Mouse (Mus musculus): ENCODE data around the gene Ctsk.

Gene Ctsk

DNA sequence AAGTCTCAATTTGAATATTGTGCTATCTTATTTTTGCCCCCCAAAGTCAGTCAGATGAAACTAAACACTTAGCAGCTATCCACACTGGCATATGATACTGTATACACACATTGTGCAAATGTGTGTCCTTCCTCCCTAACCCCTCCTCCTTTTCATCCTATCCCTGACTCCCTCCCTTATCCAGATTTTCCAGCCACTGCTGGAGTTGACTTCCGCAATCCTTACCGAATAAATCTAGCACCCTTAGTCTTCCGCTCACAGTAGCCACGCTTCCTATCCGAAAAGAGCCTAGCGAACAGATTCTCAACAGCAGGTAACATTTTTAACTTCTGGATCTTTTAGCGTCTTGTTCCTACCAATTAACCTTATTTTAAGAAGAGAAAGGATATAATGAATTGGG, at the start of gene Ctsk:
Gene Ctsk, plus strand, starts transcription at position 233 of the 400 bp plus-strand sequence.
- no peak for DNase-seq

- DNase-seq = peak; percentile 61
Measured at GRCm38 (mm10) chr3:95450408-95450807, 48.6 kb upstream of the Ctsk start.

DNA sequence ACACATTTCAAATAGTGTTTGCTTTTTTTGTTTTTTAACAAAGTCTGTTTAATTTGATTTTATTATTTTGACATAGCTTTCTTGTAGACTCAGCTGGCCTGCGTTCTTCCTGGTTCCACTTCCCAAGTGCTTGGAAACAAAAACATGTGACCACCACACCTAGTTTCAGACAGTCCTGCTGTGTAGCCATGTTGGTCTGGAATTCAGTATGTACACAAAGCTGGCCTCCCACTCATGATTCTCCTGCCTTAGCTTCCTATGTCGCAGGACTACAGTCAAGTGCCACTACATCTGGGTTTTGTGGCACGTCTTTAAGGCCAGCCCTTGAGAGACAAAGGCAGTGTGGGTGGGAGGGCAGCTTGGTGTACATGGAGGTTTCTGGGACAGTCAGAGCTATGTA, 48.1 kb upstream of the Ctsk start:
- no peak for DNase-seq

- no peak for DNase-seq
Measured at GRCm38 (mm10) chr3:95456367-95456766, 42.7 kb upstream of the Ctsk start.

DNA sequence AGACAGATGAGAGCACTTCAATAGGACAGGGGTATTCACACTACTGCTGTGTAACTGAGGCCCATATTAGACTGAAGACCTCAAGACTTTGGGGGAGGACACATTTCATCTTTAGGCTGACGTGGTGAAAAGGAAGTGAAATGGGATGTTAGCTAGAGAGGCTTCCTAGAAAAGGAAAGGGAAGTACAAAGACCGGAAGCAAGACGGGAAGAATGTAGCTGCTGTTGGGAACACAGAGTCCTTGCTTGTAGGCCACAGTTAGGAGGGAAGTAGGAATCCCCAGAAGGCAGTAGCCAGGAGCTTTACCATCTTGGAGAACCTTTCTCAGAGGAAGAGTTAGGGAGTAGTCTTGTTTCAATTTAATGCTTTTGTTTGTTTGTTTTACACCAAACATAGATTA, 41.3 kb upstream of the Ctsk start:
- no peak for DNase-seq

DNA sequence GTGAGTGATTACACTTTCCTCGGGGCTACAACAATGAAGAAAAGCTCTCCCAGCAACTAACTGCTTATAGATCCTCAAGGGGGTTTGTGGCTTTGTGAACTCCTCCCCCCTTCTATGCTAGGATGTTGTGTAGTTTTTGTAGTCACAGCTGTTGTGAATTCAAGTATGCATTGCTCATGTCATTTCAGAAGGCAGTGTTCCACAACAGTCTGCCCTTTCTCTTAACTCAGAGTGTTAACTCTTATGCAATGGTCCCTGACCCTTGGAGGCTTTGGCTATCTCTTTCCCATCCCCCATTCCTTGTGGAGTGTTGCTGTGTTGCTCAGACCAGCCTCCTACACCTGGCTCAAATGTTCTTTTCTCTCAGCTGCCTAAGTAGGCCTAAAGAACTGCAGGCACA, 39.7 kb upstream of the Ctsk start:
- no peak for DNase-seq

DNA sequence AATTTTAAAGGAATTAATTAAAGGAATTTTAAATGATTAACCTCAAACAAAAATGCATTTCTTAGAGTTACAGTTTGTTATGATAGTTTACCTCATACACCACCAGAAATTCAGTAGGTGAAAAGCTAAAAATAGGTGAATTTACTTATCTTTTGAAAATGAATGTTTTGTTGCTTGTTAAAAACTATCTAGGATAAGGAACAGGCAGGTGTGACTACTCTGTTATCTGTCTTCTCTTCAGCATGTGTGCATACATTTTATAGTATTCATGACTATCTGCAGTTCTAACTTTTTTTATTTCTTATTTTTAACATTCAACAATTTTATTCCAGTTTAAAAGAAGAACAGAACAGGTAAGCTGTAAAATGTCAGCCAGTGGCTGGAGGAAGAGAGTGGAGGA, 35.2 kb upstream of the Ctsk start:
- no peak for DNase-seq

DNA sequence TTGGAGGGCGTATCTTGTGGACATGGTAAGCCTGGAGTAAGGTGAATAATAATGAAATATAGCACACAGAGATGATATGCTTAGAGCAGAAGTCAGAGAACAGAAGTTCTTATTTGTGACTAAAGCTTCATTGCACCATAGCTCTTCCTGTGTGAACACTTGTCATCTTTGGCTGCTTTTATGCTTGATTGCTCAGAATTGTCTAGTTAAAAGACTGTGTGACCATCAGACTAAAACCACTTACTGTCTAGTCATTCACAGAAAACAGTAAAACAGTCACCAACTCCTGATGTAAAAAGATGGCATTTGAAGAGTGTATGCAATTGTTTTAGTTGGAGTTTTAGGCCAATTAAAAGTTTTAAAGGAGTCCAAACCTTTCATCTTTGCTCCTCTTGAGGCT, 20.1 kb upstream of the Ctsk start:
- DNase-seq = no peak

DNA sequence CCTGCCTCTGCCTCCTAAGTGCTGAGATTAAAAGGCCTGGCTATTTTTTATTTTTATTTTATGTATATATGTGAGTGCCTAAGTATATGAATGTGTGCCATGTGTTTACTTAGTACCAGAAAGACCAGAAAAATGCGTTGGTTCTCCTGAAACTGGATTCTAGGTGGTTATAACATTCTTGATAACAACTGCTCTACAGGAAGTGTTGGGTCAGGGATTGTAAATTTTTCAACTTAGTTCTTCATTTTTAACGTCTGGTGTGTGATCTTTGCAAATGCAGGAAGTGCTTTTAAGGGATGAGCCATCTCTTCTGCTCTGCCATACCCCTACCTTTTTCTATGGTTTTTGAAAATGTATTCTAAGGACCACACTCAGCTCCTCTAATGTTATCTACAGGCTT, 12.6 kb upstream of the Ctsk start:
- no peak for DNase-seq

DNA sequence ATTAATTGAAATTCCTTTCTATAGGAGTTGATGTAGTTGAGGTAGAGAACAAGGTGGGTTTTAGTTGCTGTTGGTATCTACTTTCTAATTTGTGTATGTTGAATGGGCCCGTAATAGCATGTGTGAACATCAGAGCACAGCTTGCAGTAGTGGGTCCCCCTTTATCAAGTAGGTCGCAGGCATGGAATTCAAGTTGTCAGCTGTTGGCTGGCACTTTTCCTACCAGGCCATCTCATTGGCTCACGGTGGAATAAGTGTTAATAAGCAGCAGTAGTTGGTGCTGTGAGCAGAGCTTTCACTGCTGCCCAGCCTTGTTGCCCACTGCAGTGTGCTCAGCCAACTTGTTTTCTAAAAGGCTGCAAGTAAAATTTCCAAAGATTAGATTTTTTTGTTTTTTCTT, 10.4 kb upstream of the Ctsk start:
- no peak for DNase-seq

GRCm38 (mm10) chr3:95490238-95490637, 8.8 kb upstream of the Ctsk start:
- no peak for DNase-seq

- peak; percentile 68 for DNase-seq
Measured at GRCm38 (mm10) chr3:95494342-95494741, 4.7 kb upstream of the Ctsk start.

DNA sequence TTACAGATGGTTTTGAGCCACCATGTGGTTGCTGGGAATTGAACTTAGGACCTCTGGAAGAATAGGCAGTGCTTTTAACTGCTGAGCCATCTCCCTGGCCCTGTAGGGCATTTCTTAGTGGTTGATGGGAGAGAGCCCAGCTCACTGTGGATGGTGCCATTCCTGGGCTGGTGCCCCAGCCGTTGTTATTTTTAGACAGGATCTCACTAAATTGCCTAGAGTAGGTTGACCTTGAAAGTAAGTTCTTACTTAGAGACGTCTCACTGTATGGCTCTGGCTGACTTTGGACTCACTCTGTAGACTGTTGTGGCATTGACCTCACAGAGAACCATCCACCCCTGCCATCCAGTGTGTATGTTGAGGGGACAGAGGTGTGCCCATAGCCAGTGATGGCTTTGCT, 827 bp upstream of the Ctsk start:
- no peak for DNase-seq

DNA sequence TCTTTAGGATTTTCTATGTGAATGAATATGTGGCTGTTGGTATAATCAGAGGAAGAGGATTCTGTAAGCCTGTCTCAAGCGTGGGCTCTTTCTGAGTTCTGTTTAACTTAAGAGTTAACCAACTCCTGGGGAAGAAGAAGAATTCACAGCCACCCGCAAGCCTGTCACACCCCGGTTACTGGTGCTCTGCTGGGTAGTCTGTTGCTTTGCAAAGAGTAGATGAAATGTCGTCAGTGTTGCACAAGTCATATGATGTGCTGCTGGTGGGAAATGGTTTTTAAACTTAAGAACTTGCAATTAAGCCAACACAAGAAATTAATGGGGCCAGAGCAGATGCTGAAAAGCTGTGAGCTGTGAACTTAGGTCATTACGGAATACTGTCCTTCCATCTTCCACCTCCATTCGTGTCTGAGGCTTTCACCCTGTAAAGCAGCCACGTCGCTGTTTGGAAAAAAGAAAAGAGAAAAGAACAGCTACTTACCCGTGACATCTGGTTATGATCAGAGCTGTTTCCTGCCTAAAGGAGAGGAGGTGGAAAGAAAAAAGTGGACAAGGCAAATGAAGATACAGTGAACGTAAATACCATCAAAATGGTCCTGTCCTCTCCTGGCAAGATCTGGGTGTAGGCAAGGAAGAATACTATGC, 562 bp downstream of the Ctsk start:
- DNase-seq = no peak

GRCm38 (mm10) chr3:95502312-95502711, 3.3 kb downstream of the Ctsk start:
- DNase-seq = no peak

DNA sequence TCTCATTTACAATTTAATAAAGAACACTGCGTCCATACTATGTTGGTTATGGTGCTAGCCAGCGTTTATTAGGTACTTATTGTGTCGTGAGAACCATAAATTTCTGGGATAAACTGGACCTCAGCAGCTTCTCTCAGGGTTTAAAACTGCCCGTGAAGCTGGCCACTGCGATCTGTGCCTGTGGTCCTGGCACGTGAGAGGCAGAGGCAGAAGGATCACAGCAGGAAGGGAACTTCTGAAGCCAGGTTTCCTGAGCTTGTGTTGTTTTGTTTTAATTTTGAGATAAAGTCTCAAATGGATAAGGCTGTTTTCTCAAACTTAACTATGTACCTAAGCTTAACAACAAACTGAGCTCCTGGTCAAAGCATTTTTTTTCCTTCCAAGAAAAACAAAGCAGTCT, 10.3 kb downstream of the Ctsk start:
- no peak for DNase-seq

GRCm38 (mm10) chr3:95511611-95512180, 12.6 kb downstream of the Ctsk start:
- peak; percentile 55 for DNase-seq

DNA sequence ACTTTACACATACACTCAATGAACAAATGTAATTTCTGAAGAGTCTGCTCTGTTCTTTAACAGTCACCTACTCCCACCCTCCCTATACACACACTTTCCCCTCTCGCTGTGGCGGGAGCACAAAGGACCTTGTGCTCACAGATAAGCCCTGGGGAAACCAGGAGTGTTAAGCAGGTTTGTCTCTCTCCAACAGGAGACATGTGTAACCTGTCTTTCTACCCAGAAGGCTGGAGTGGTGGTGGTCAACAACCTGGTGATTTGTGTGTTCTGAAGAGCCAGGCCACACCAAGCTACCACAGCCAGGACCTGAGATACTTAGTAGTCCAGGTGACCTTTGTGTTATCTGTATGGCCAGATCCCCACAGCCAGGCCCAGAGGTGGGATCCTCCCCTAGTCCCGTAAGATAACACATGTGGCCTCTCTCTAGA, 17.6 kb downstream of the Ctsk start:
- DNase-seq = no peak

DNA sequence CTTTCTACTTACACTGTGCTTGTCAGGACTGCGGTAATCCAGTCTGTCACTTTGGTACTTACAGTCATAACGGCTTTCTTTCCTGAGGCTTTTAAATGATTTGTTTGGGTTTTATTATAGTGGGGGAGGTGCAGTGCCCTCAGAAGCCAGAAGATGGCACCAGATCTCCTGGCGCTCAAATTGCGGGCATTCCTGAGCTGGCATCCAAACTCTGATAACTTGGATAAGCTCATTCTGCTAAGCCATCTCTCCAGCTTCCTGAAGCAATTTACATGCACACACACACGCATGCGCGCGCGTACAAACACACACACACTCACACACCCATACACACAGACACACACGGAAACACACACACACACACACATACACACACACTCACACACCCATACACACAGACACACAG, 18.4 kb downstream of the Ctsk start:
- DNase-seq = peak; percentile 76

DNA sequence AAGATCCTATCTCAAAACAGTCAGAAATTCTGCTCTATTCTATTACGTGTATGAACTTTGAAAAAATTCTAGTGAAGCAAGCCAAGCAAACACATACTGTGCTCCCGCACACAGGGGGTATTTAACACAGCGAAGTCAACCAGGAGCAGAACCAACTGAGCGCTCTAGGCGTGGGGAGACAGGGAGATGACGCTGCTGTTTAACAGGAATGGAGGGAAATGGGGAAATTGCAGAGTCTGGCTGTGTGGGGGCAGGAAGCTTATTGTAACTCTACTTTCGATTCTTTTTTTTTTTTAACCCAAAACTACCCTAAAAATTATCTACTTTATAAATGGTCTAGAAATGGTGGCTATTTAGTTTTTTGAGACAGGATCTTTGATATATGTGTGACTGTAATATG, 19.8 kb downstream of the Ctsk start:
- DNase-seq = no peak

DNA sequence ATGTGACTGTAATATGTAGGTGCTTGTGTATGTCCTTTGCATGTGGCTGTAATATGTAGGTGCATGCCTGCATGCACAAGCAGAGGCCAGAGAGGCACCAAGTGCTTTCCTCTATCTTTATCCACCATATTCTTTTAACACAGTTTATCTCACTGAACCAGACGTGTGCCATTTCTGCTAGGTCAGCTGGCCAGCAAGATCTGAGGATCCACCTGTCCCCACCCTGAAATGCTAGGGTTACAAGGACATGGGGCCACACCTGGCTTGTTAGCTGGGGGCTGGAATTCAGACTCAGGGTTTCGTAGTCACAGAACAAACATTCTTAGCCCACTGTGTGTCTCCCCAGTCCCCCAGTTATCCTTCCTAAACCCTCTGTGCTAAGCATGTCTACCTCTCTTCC, 20.3 kb downstream of the Ctsk start:
- DNase-seq = no peak

DNA sequence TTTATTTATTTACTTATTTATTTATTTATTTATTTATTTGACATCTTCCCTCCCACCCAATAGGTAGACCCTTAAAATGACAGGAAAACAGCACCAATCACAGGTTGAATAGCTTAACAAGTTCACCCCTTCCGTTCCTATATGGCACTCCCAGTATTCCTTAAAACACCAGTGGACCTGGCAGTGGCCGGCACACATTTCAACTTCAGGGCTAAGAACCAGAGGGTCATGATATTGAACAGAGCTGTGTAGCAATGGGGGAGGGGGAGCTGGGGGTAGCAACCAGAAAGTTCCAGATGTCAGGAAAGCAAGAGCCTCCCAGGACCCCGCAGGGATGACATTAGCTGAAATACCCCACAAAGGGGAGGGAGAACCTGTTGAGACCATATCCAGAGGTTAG, 21.0 kb downstream of the Ctsk start:
- DNase-seq = no peak

GRCm38 (mm10) chr3:95521168-95521567, 22.1 kb downstream of the Ctsk start:
- peak; percentile 22 for DNase-seq

DNA sequence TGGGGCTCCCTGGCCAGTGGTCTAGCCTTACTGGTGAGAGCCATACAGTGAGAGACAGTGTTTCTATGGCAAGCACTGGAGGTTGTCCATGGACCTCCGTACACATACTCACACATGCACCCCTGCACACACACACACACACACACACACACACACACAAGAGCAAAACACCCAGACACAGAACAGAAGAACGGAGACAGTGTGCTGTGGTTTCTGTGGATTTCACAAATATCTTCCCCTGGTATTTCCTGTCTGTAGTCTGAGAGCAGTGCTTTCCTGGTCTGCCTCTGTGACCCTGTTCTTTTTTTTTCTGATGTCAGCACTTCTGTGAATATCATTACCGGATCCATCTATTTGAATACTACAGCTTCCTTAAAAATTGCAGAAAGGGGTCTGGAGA, 24.6 kb downstream of the Ctsk start:
- peak; percentile 25 for DNase-seq

DNA sequence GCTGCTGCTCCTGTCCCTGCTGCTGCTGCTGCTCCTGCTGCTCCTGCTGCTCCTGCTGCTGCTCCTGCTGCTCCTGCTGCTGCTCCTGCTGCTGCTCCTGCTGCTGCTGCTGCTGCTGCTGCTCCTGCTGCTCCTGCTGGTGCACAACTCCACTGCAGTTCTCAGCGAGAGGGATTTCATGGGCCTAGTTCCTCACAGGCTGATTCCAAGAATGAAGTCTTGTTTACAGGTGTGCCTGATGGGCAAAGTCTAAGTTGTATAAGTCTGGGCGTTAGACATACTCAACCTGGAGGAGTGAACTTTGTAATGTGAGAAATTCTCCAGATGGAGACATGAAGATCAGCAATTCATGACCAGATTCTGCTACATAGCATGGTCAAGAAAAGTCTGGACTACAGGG, 25.6 kb downstream of the Ctsk start:
- DNase-seq = no peak

All from thymus, postnatal 4 days (tissue).